Mouse (Mus musculus): ENCODE data around the gene Rdm1.
"Not testable (repeated sequence)": the region's sequence is repeated elsewhere in the genome, so short reads cannot be mapped to it uniquely, and the experiment has no call there.

DNA sequence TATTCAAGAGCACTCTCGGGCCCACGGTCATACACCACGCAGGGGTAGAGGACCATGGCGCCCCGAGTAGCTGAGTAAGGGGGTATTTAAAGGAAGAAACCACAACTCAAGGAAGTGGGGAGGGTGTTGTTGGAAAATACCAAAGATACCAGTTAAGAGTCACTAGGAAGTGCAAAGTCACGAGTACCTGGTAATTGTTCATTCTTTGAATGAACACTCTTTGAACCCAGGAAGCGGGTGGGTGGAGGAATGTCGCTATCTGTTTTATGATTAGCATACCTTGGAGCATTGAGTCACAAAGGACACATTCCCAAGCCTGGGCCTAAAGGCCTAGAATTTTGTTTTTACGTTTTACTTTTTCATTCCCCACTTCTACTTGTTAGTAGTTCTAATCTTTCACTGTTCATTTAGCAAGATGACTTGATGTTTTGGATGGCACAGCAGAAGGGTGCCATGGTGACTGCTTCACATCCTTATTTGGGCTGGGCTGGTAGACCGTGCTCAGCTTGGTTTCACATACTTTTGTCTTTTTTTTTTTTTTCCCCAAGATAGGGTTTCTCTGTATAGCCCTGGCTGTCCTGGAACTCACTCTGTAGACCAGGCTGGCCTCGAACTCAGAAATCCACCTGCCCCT is 6.9 kb upstream of the Rdm1 start:
- not testable (repeated sequence) for TF ChIP-seq CTCF (IDR thresholded peaks at IDR 0.05; ENCODE audit: low read depth, low read length); POLR2A (IDR thresholded peaks at IDR 0.05; ENCODE audit: borderline replicate concordance, low read depth, low read length)

Measured in bone marrow macrophage, adult 2 months (primary cell).